Mouse (Mus musculus): ENCODE results near the gene Prr29. TPM values are rescaled to one million over a fixed set of nuclear protein-coding genes. Genes with fewer than 3 reads are reported as not detected.
"Not testable (repeated sequence)": the region's sequence is repeated elsewhere in the genome, so short reads cannot be mapped to it uniquely, and the experiment has no call there.

Gene Prr29
- polyA plus RNA-seq, 1 experiment from 2014 or later, result 0.25 TPM

DNA sequence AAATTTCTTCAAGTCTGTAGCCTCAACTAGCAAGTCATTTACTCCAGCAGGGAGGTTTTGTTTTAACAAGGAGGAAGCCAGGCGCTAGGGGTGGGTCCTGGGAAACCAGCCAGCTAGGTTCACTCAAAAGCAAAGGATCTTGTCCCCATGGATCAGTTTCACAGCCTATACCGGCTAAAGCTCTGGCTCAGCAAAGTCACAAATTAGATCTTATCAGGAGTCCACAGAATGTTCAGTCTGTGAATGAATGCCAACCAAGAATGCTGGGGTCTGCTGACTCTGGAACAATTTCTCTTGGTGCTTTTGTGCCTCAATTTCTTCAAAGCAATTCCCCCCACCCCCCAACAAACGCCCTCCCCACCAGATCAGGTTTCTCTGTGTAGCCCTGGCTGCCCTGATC is 24.3 kb downstream of the Prr29 start:
- no peaks in the 10 kb centered on the region for H3K27me3 ChIP-seq
- 24% methylated on average over 3 of the region's 3 CpGs for WGBS
- no peaks in the 10 kb centered on the region; the same call in 1 of the 2 replicates for H3K36me3 ChIP-seq
- ATAC-seq (ENCODE audit: low FRiP score, low read depth), result no peak
- peaks cover 16% of the 10 kb centered on the region for H3K4me1 ChIP-seq
- no peaks in the 10 kb centered on the region for H3K9me3 ChIP-seq
- peak overlapping the region; percentile 34; the same call in 1 of the 2 replicates for H3K27ac ChIP-seq
- H3K4me3 ChIP-seq, result no peak overlapping the region
- 0 out of 2 replicates have a peak overlapping the region, but pooled peaks have one; percentile 36 for H3K9ac ChIP-seq
- no peak overlapping the region for H3K4me2 ChIP-seq (replicated peaks)

DNA sequence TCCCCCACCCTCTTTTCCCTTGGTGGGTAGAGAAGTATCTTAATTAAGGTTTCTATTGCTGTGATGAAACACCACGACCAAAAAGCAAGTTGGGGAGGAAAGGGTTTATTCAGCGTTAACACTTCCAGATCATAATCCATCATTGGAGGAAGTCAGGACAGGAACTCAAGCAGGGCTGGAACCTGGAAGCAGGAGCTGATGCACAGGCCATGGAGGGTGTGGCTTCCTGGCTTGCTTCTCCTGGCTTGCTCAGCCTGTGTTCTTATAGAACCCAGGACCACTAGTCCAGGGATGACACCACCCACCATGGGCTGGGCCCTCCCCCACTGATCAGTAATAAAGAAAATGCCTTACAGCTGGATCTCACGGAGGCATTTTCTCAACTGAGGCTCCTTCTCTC is 25.5 kb downstream of the Prr29 start:
- Histone ChIP-seq H3K9me3 (no peaks in the 10 kb centered on the region), H3K4me3 (no peak overlapping the region), H3K27ac (no peak overlapping the region), H3K9ac (no peak overlapping the region), H3K4me1 (peaks cover 16% of the 10 kb centered on the region), H3K4me2 (replicated peaks) (no peak overlapping the region), H3K27me3 (no peaks in the 10 kb centered on the region), H3K36me3 (peaks cover 5% of the 10 kb centered on the region; the same call in 1 of the 2 replicates)
- ATAC-seq (ENCODE audit: low FRiP score, low read depth), result no peak
- WGBS, result 55% methylated on average over 3 of the region's 3 CpGs

DNA sequence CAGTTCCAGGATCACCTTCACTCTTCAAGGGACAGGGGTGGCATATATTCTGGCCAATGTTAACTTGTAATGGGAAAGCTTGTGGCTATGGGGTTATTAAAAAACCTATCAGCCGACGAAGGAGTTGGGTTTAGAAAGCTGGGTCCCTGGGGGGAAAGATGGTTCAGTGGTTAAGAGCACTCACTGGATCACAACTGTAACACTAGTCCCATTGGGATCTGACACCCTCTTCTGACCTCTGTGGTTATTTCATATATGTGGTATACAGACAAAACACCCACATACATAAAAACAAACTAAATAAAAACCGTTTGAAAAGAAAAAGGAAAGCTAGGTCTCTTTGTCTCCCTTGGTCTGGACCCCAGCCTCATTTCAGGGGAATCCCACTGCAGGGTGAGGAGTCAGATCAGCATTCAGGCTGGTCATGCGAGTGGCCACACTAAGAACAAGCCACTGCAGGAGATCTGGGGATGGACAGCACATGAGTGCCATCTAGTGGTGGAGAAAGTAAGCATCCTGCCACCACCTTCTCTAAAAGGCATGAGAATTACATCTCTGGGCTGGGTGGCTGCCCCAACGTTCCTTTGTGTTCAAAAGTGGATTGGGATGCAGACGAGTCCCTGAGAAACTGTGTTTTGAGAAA is 26.4 kb downstream of the Prr29 start:
- Histone ChIP-seq H3K9me3 (no peaks in the 10 kb centered on the region), H3K36me3 (peaks cover 6% of the 10 kb centered on the region; the same call in 1 of the 2 replicates), H3K27me3 (no peaks in the 10 kb centered on the region), H3K9ac (no peak overlapping the region), H3K27ac (no peak overlapping the region), H3K4me1 (peaks cover 16% of the 10 kb centered on the region), H3K4me2 (replicated peaks) (no peak overlapping the region), H3K4me3 (no peak overlapping the region)
- 32% methylated on average over 6 of the region's 6 CpGs for WGBS
- ATAC-seq (ENCODE audit: low FRiP score, low read depth), result peak; percentile 68

GRCm38 (mm10) chr11:106392597-106393330 is 27.5 kb downstream of the Prr29 start:
- Histone ChIP-seq H3K27ac (no peak overlapping the region), H3K4me2 (replicated peaks) (no peak overlapping the region), H3K9me3 (no peaks in the 10 kb centered on the region), H3K4me3 (no peak overlapping the region), H3K27me3 (no peaks in the 10 kb centered on the region), H3K36me3 (peaks cover 14% of the 10 kb centered on the region; the same call in 1 of the 2 replicates), H3K9ac (no peak overlapping the region), H3K4me1 (peaks cover 13% of the 10 kb centered on the region)
- no peak for ATAC-seq (ENCODE audit: low FRiP score, low read depth)
- 65% methylated on average over 7 of the region's 7 CpGs for WGBS

- H3K4me2 ChIP-seq (replicated peaks), result no peak overlapping the region
- H3K9ac ChIP-seq, result no peak overlapping the region
- H3K9me3 ChIP-seq, result no peaks in the 10 kb centered on the region
- 52% methylated on average over 4 of the region's 4 CpGs for WGBS
- peaks cover 19% of the 10 kb centered on the region for H3K36me3 ChIP-seq
- H3K4me1 ChIP-seq, result peaks cover 11% of the 10 kb centered on the region
- H3K4me3 ChIP-seq, result no peak overlapping the region
- H3K27ac ChIP-seq, result no peak overlapping the region
- ATAC-seq (ENCODE audit: low FRiP score, low read depth), result no peak
- H3K27me3 ChIP-seq, result no peaks in the 10 kb centered on the region
Observed at GRCm38 (mm10) chr11:106393331-106393616, 28.0 kb downstream of the Prr29 start.

GRCm38 (mm10) chr11:106394055-106394454 is 28.8 kb downstream of the Prr29 start:
- H3K4me2 ChIP-seq (replicated peaks); ATAC-seq (ENCODE audit: low FRiP score, low read depth); H3K4me1 ChIP-seq; H3K27me3 ChIP-seq; H3K27ac ChIP-seq; H3K9ac ChIP-seq; H3K4me3 ChIP-seq; H3K9me3 ChIP-seq: not testable (repeated sequence)
- 98% methylated on average over 2 of the region's 2 CpGs for WGBS
- peaks cover 27% of the 10 kb centered on the region for H3K36me3 ChIP-seq

DNA sequence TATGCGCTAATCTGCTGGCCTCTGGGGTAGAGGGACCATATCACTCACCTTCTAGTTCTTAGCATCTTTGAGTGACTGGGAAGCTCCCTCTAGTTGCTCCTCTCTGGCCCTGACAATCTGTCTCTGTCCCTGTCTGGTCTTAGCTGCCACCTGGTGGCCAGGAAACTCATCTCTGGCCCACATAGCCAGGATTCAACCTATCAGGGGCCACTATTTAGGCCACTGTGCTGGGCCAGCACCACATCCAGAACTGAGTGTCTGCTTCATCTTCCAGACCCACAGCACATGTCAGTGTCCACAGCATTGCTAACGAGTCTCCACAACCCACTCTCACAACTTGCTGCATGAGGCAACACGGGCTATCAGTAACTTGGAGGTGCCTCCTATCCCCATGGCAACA is 32.4 kb downstream of the Prr29 start:
- ATAC-seq (ENCODE audit: low FRiP score, low read depth), result no peak
- H3K4me3 ChIP-seq, result no peak overlapping the region
- H3K36me3 ChIP-seq, result peaks cover 58% of the 10 kb centered on the region
- no peak overlapping the region for H3K4me2 ChIP-seq (replicated peaks)
- 84% methylated on average over 3 of the region's 3 CpGs for WGBS
- H3K27me3 ChIP-seq, result no peaks in the 10 kb centered on the region
- no peaks in the 10 kb centered on the region for H3K4me1 ChIP-seq
- no peak overlapping the region for H3K9ac ChIP-seq
- no peak overlapping the region for H3K27ac ChIP-seq
- no peaks in the 10 kb centered on the region for H3K9me3 ChIP-seq

- Histone ChIP-seq H3K4me1 (no peaks in the 10 kb centered on the region), H3K36me3 (peaks cover 65% of the 10 kb centered on the region), H3K9ac (no peak overlapping the region), H3K27me3 (no peaks in the 10 kb centered on the region), H3K4me3 (no peak overlapping the region), H3K27ac (no peak overlapping the region), H3K9me3 (no peaks in the 10 kb centered on the region), H3K4me2 (replicated peaks) (no peak overlapping the region)
- WGBS, result 90% methylated on average over 8 of the region's 8 CpGs
- no peak for ATAC-seq (ENCODE audit: low FRiP score, low read depth)
Observed at GRCm38 (mm10) chr11:106398481-106398880, 33.2 kb downstream of the Prr29 start.

DNA sequence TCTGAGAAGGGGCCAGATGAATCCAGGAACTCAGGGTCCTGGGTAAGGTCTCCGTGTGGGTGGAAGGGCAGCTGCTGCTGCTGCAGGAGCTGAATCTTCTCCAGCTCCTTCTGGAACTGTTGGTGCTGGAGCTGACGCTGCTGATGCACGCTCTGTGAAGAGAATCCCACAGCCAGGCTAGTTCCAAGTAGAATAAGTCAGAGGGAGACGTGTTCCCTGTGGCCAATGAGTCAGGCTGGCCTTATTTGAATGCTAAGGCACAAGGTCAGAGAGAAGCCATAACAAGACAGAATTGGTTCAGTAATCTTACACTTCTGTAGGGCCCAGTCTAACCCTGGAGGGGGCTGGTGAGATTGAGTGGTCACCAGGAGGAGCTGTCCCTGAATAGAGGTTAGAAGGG is 44.7 kb downstream of the Prr29 start:
- no peak overlapping the region for H3K4me3 ChIP-seq
- no peaks in the 10 kb centered on the region for H3K9me3 ChIP-seq
- H3K4me1 ChIP-seq, result no peaks in the 10 kb centered on the region
- H3K27ac ChIP-seq, result no peak overlapping the region
- no peak overlapping the region for H3K4me2 ChIP-seq (replicated peaks)
- H3K27me3 ChIP-seq, result no peaks in the 10 kb centered on the region
- H3K9ac ChIP-seq, result no peak overlapping the region
- 74% methylated on average over 4 of the region's 4 CpGs for WGBS
- peaks cover 60% of the 10 kb centered on the region for H3K36me3 ChIP-seq
- ATAC-seq (ENCODE audit: low FRiP score, low read depth), result no peak

DNA sequence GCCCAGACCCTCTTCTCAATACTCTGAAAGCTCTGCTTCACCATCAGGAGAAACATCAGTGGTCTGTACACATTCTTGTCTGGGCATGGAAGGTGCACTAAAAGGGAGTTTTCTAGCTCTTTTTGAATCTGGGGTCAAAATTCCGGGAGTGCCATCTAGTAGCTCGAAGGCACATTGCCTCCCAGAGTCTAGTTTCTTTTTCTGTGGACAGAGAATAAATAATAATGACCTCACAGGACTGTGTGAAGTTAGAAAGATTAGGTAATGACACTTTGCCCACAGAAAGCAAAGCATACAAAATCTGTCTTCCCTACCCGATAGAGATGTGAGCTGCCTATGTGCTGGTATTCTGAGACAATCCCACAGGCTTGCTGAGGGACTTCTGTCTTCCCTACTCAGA is 45.2 kb downstream of the Prr29 start:
- Histone ChIP-seq H3K4me2 (replicated peaks) (no peak overlapping the region), H3K9me3 (no peaks in the 10 kb centered on the region), H3K27ac (no peak overlapping the region), H3K36me3 (peaks cover 55% of the 10 kb centered on the region), H3K27me3 (no peaks in the 10 kb centered on the region), H3K9ac (no peak overlapping the region), H3K4me3 (no peak overlapping the region), H3K4me1 (no peaks in the 10 kb centered on the region)
- ATAC-seq (ENCODE audit: low FRiP score, low read depth), result no peak
- WGBS, result 83% methylated on average over 3 of the region's 3 CpGs

DNA sequence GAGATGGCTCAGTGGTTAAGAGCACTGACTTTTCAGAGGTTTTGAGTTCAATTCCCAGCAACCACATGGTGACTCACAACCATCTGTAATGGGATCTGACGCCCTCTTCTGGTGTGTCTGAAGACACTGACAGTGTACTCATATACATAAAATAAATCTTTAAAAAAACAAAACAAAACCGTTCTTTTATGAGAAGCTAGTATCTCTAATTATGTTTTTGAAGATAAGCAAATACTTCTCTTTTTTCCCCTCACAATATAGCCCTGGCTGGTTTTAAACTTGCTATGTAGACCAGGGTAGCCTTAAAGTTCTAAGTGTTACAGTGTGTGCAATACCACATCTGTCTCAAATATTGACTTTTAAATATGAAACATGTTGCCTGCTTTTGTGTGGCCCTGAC is 45.9 kb downstream of the Prr29 start:
- no peak for ATAC-seq (ENCODE audit: low FRiP score, low read depth)
- peaks cover 52% of the 10 kb centered on the region for H3K36me3 ChIP-seq
- H3K27ac ChIP-seq, result no peak overlapping the region
- no peaks in the 10 kb centered on the region for H3K9me3 ChIP-seq
- no peaks in the 10 kb centered on the region for H3K27me3 ChIP-seq
- 83% methylated on average over 2 of the region's 2 CpGs for WGBS
- no peaks in the 10 kb centered on the region for H3K4me1 ChIP-seq
- no peak overlapping the region for H3K4me2 ChIP-seq (replicated peaks)
- no peak overlapping the region for H3K9ac ChIP-seq
- H3K4me3 ChIP-seq, result no peak overlapping the region

GRCm38 (mm10) chr11:106412641-106413360 is 47.5 kb downstream of the Prr29 start:
- Histone ChIP-seq H3K4me2 (replicated peaks) (no peak overlapping the region), H3K4me3 (no peak overlapping the region), H3K4me1 (no peaks in the 10 kb centered on the region), H3K36me3 (peaks cover 40% of the 10 kb centered on the region), H3K27ac (no peak overlapping the region), H3K9ac (no peak overlapping the region), H3K27me3 (no peaks in the 10 kb centered on the region), H3K9me3 (no peaks in the 10 kb centered on the region)
- WGBS, result 83% methylated on average over 3 of the region's 3 CpGs
- ATAC-seq (ENCODE audit: low FRiP score, low read depth), result no peak

Measured in limb, embryonic 13.5 days (tissue).